Mouse (Mus musculus) brain, adult 2 months (tissue): ENCODE data around the gene Nudt14.

Experiments used
- DNase-seq: peaks from one replicate; pipeline ENCODE4 v3.0.0; 2011; ENCODE audit warnings: low read depth, low spot score

Gene Nudt14

GRCm38 (mm10) chr12:112950040-112950760 lies 8.3 kb upstream of the Nudt14 start:
- DNase-seq = peak; percentile 97

- DNase-seq = peak; percentile 69
Observed at GRCm38 (mm10) chr12:112947307-112947706, 5.4 kb upstream of the Nudt14 start.

- no peak for DNase-seq
Observed at GRCm38 (mm10) chr12:112943669-112944068, 1.7 kb upstream of the Nudt14 start.

- DNase-seq = no peak
Observed at GRCm38 (mm10) chr12:112941156-112941775, 658 bp downstream of the Nudt14 start.

GRCm38 (mm10) chr12:112940710-112941109 lies 1.2 kb downstream of the Nudt14 start:
- DNase-seq = no peak

- no peak for DNase-seq
Observed at GRCm38 (mm10) chr12:112940238-112940637, 1.7 kb downstream of the Nudt14 start.

- DNase-seq = peak; percentile 87
Observed at GRCm38 (mm10) chr12:112938873-112939565, 2.9 kb downstream of the Nudt14 start.

GRCm38 (mm10) chr12:112938366-112938765 lies 3.6 kb downstream of the Nudt14 start:
- no peak for DNase-seq

- DNase-seq = peak; percentile 71
Observed at GRCm38 (mm10) chr12:112937906-112938305, 4.0 kb downstream of the Nudt14 start.

- no peak for DNase-seq
Observed at GRCm38 (mm10) chr12:112932647-112933046, 9.3 kb downstream of the Nudt14 start.

- DNase-seq = peak; percentile 89
Observed at GRCm38 (mm10) chr12:112929562-112930352, 12.2 kb downstream of the Nudt14 start, which contains the start of gene Jag2. Gene Jag2 (minus strand): TSS chr12:112929776.

GRCm38 (mm10) chr12:112928401-112929241 lies 13.3 kb downstream of the Nudt14 start:
- peak; percentile 84 for DNase-seq

GRCm38 (mm10) chr12:112927265-112927664 lies 14.7 kb downstream of the Nudt14 start:
- no peak for DNase-seq

- no peak for DNase-seq
Observed at GRCm38 (mm10) chr12:112925950-112926349, 16.0 kb downstream of the Nudt14 start.

- DNase-seq = no peak
Observed at GRCm38 (mm10) chr12:112922541-112922940, 19.4 kb downstream of the Nudt14 start.

- DNase-seq = no peak
Observed at GRCm38 (mm10) chr12:112921518-112921917, 20.4 kb downstream of the Nudt14 start.

- DNase-seq = no peak
Observed at GRCm38 (mm10) chr12:112917906-112918305, 24.0 kb downstream of the Nudt14 start.

- no peak for DNase-seq
Observed at GRCm38 (mm10) chr12:112917486-112917885, 24.4 kb downstream of the Nudt14 start.

- DNase-seq = no peak
Observed at GRCm38 (mm10) chr12:112916698-112917400, 25.1 kb downstream of the Nudt14 start.

- no peak for DNase-seq
Observed at GRCm38 (mm10) chr12:112915587-112915986, 26.3 kb downstream of the Nudt14 start.
